Mouse (Mus musculus): ENCODE results near the gene Lrrc4.

DNA sequence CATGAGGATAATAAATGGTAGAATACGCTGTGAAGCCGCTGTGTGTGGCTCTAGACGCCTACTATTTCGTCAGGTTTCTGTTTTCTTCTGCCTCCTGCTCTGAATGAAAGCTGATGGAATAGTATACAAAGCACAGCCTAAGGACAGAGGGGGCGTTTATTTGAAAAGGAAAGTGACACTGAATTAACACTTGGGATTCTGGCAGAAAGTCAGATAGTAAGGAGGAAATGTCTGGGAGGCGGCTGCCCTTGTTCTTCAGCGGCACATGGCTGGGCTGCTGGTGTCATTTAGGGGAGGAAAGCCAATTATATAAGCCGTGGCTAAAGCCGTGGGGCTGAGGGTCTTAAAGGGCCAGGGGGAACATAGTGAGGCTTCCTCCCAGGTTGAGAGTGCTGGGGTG is 36.2 kb downstream of the Lrrc4 start:
- TF ChIP-seq CTCF (IDR thresholded peaks at IDR 0.05; ENCODE audit: low read depth, low read length), result no peak
- TF ChIP-seq TAL1 (conservative IDR thresholded peaks at IDR 0.05; ENCODE audit: low read depth, low read length), result no peak
- no peak for TF ChIP-seq GATA1 (IDR thresholded peaks at IDR 0.05; ENCODE audit: borderline replicate concordance, low read length)
